Mouse (Mus musculus): ENCODE measurements around the gene Abr. TPM values are rescaled to one million over a fixed set of nuclear protein-coding genes. Genes with fewer than 3 reads are reported as not detected.

The Abr gene
- polyA plus RNA-seq, 2 experiments, result 39.7 to 67.5 TPM

GRCm38 (mm10) chr11:76418423-76418822 is 203.7 kb downstream of the Abr start:
- H3K4me1 ChIP-seq (ENCODE audit: control insufficient read depth, insufficient read depth, low read length), result peaks cover 15% of the 10 kb centered on the region
- peaks cover 88% of the 10 kb centered on the region for H3K36me3 ChIP-seq (ENCODE audit: control insufficient read depth, insufficient read depth, low read length)
- H3K27me3 ChIP-seq (ENCODE audit: control insufficient read depth, insufficient read depth, low read length), result no peaks in the 10 kb centered on the region
- no peaks in the 10 kb centered on the region for H3K9me3 ChIP-seq (ENCODE audit: control insufficient read depth, low read length)
- 0 out of 2 replicates have a peak overlapping the region, but pooled peaks have one; percentile 8 for H3K27ac ChIP-seq (replicated peaks; ENCODE audit: low read depth, low read length)
- TF ChIP-seq POLR2A (IDR thresholded peaks at IDR 0.05; ENCODE audit: borderline replicate concordance, extremely low read depth, insufficient read depth, insufficient read length), result no peak
- no peak overlapping the region for H3K4me3 ChIP-seq (replicated peaks; ENCODE audit: low read length)
- DNase-seq (ENCODE audit: low spot score), result no peak
- ATAC-seq (ENCODE audit: low FRiP score, low read depth), result no peak
- WGBS, result 84% methylated on average over 8 of the region's 8 CpGs
- H3K4me2 ChIP-seq (replicated peaks; ENCODE audit: low read depth, low read length, severe bottlenecking), result no peak overlapping the region
- H3K9ac ChIP-seq (ENCODE audit: low read depth, low read length, severe bottlenecking), result 0 out of 2 replicates have a peak overlapping the region, but pooled peaks have one; percentile 16

GRCm38 (mm10) chr11:76415985-76416384 is 206.1 kb downstream of the Abr start:
- Histone ChIP-seq H3K4me1 (ENCODE audit: control insufficient read depth, insufficient read depth, low read length) (peaks cover 20% of the 10 kb centered on the region), H3K9ac (ENCODE audit: low read depth, low read length, severe bottlenecking) (no peak overlapping the region), H3K9me3 (ENCODE audit: control insufficient read depth, low read length) (no peaks in the 10 kb centered on the region), H3K36me3 (ENCODE audit: control insufficient read depth, insufficient read depth, low read length) (peaks cover 74% of the 10 kb centered on the region), H3K4me3 (replicated peaks; ENCODE audit: low read length) (no peak overlapping the region), H3K4me2 (replicated peaks; ENCODE audit: low read depth, low read length, severe bottlenecking) (no peak overlapping the region), H3K27me3 (ENCODE audit: control insufficient read depth, insufficient read depth, low read length) (no peaks in the 10 kb centered on the region), H3K27ac (replicated peaks; ENCODE audit: low read depth, low read length) (0 out of 2 replicates have a peak overlapping the region, but pooled peaks have one; percentile 10)
- 41% methylated on average over 2 of the region's 2 CpGs for WGBS
- DNase-seq (ENCODE audit: low spot score) (no peak), ATAC-seq (ENCODE audit: low FRiP score, low read depth) (peak; percentile 12; the same call in 1 of the 2 replicates)
- TF ChIP-seq POLR2A (IDR thresholded peaks at IDR 0.05; ENCODE audit: borderline replicate concordance, extremely low read depth, insufficient read depth, insufficient read length), result no peak

- Histone ChIP-seq H3K4me3 (replicated peaks; ENCODE audit: low read length) (no peak overlapping the region), H3K9me3 (ENCODE audit: control insufficient read depth, low read length) (no peaks in the 10 kb centered on the region), H3K36me3 (ENCODE audit: control insufficient read depth, insufficient read depth, low read length) (peaks cover 74% of the 10 kb centered on the region), H3K27me3 (ENCODE audit: control insufficient read depth, insufficient read depth, low read length) (no peaks in the 10 kb centered on the region), H3K9ac (ENCODE audit: low read depth, low read length, severe bottlenecking) (no peak overlapping the region), H3K4me1 (ENCODE audit: control insufficient read depth, insufficient read depth, low read length) (peaks cover 20% of the 10 kb centered on the region), H3K4me2 (replicated peaks; ENCODE audit: low read depth, low read length, severe bottlenecking) (no peak overlapping the region), H3K27ac (replicated peaks; ENCODE audit: low read depth, low read length) (no peak overlapping the region)
- DNase-seq (ENCODE audit: low spot score), result no peak
- ATAC-seq (ENCODE audit: low FRiP score, low read depth), result no peak
- 94% methylated on average over 4 of the region's 4 CpGs for WGBS
- no peak for TF ChIP-seq POLR2A (IDR thresholded peaks at IDR 0.05; ENCODE audit: borderline replicate concordance, extremely low read depth, insufficient read depth, insufficient read length)
These were observed 207.1 kb downstream of the Abr start for GRCm38 (mm10) chr11:76415001-76415400.

- Histone ChIP-seq H3K4me2 (replicated peaks; ENCODE audit: low read depth, low read length, severe bottlenecking) (no peak overlapping the region), H3K27ac (replicated peaks; ENCODE audit: low read depth, low read length) (peak overlapping the region; percentile 56; the same call in 1 of the 2 replicates), H3K9ac (ENCODE audit: low read depth, low read length, severe bottlenecking) (no peak overlapping the region), H3K4me3 (replicated peaks; ENCODE audit: low read length) (no peak overlapping the region), H3K9me3 (ENCODE audit: control insufficient read depth, low read length) (no peaks in the 10 kb centered on the region), H3K36me3 (ENCODE audit: control insufficient read depth, insufficient read depth, low read length) (peaks cover 65% of the 10 kb centered on the region), H3K4me1 (ENCODE audit: control insufficient read depth, insufficient read depth, low read length) (peaks cover 20% of the 10 kb centered on the region), H3K27me3 (ENCODE audit: control insufficient read depth, insufficient read depth, low read length) (no peaks in the 10 kb centered on the region)
- TF ChIP-seq POLR2A (IDR thresholded peaks at IDR 0.05; ENCODE audit: borderline replicate concordance, extremely low read depth, insufficient read depth, insufficient read length), result no peak
- ATAC-seq (ENCODE audit: low FRiP score, low read depth) (peak; percentile 83), DNase-seq (ENCODE audit: low spot score) (peak; percentile 84)
- 47% methylated on average over 4 of the region's 4 CpGs for WGBS
These were observed 208.9 kb downstream of the Abr start for GRCm38 (mm10) chr11:76413202-76413601.

- H3K4me1 ChIP-seq (ENCODE audit: control insufficient read depth, insufficient read depth, low read length), result peaks cover 15% of the 10 kb centered on the region
- no peak overlapping the region for H3K4me3 ChIP-seq (replicated peaks; ENCODE audit: low read length)
- H3K27ac ChIP-seq (replicated peaks; ENCODE audit: low read depth, low read length), result no peak overlapping the region
- ATAC-seq (ENCODE audit: low FRiP score, low read depth) (no peak), DNase-seq (ENCODE audit: low spot score) (peak; percentile 47)
- WGBS, result 70% methylated on average over 12 of the region's 12 CpGs
- H3K9ac ChIP-seq (ENCODE audit: low read depth, low read length, severe bottlenecking), result no peak overlapping the region
- no peak for TF ChIP-seq POLR2A (IDR thresholded peaks at IDR 0.05; ENCODE audit: borderline replicate concordance, extremely low read depth, insufficient read depth, insufficient read length)
- no peaks in the 10 kb centered on the region for H3K27me3 ChIP-seq (ENCODE audit: control insufficient read depth, insufficient read depth, low read length)
- no peak overlapping the region for H3K4me2 ChIP-seq (replicated peaks; ENCODE audit: low read depth, low read length, severe bottlenecking)
- no peaks in the 10 kb centered on the region for H3K9me3 ChIP-seq (ENCODE audit: control insufficient read depth, low read length)
- H3K36me3 ChIP-seq (ENCODE audit: control insufficient read depth, insufficient read depth, low read length), result peaks cover 43% of the 10 kb centered on the region
These were observed 211.3 kb downstream of the Abr start for GRCm38 (mm10) chr11:76410826-76411225.

Data from limb, embryonic 14.5 days (tissue).